Mouse (Mus musculus) stomach, embryonic 14.5 days (tissue): ENCODE data around the gene Zbtb45. TPM values are rescaled to one million over a fixed set of nuclear protein-coding genes. Genes with fewer than 3 reads are reported as not detected.

Experiments used
- ATAC-seq: fragments of 200-750 bp; cut with Nextera tagmentation; 2 replicates; pipeline ENCODE4 v1.8.0; 2017; ENCODE audit warnings: low read depth, moderate TSS enrichment; ENCODE audit not compliant: insufficient number of reproducible peaks, insufficient read depth, low FRiP score
- H3K27ac ChIP-seq: fragments of 300-500 bp; sonication (generic); 2 replicates; pipeline ENCODE4 v1.5.1; 2014; ENCODE audit warnings: mild to moderate bottlenecking, low read length, moderate library complexity, mixed read lengths
- H3K27me3 ChIP-seq: fragments of 300-500 bp; sonication (generic); 2 replicates; pipeline ENCODE4 v1.6.1; 2014; ENCODE audit warnings: low read length, control low read depth, mixed read lengths; ENCODE audit not compliant: control insufficient read depth, insufficient read depth
- H3K36me3 ChIP-seq: fragments of 300-500 bp; sonication (generic); 2 replicates; pipeline ENCODE4 v1.6.1; 2014; ENCODE audit warnings: mild to moderate bottlenecking, control low read depth, low read length, moderate library complexity, mixed read lengths; ENCODE audit not compliant: control insufficient read depth, insufficient read depth
- H3K4me1 ChIP-seq: fragments of 300-500 bp; sonication (generic); 2 replicates; pipeline ENCODE4 v1.6.1; 2014; ENCODE audit warnings: low read length, control low read depth, mixed read lengths; ENCODE audit not compliant: control insufficient read depth, insufficient read depth
- H3K4me2 ChIP-seq: fragments of 300-500 bp; sonication (generic); replicated peaks from 2 replicates; pipeline ENCODE4 v1.6.1; 2014; ENCODE audit warnings: low read depth, low read length, control low read depth
- H3K4me3 ChIP-seq: fragments of 300-500 bp; sonication (generic); 2 replicates; pipeline ENCODE4 v1.5.1; 2014; ENCODE audit warnings: low read depth, low read length, control low read depth
- H3K9ac ChIP-seq: fragments of 300-500 bp; sonication (generic); replicated peaks from 2 replicates; pipeline ENCODE4 v1.6.1; 2014; ENCODE audit warnings: low read depth, mild to moderate bottlenecking, control low read depth, low read length, moderate library complexity, mixed read lengths
- H3K9me3 ChIP-seq: fragments of 300-500 bp; sonication (generic); 2 replicates; pipeline ENCODE4 v1.6.1; 2016; ENCODE audit warnings: low read depth, low read length, control low read depth; ENCODE audit not compliant: control insufficient read depth
- WGBS: fragments of 180-500 bp; shearing (Covaris S2); extraction: QIAGEN DNeasy Blood & Tissue Kit; methylation state at CpG from one replicate; pipeline ENCODE4 v1.1.7; 2014; 5-methylcytosine and 5-hydroxymethylcytosine counted together
- polyA plus RNA-seq: library from polyadenylated mRNA; unstranded; fragments of >200 nt; fragmentation: Nextera tagmentation; extraction: Ambion mirVana; gene quantifications from 2 replicates; pipeline ENCODE4 v1.2.1, GENCODE M21; 2014

Zbtb45 gene
- polyA plus RNA-seq, 1 experiment from 2014 or later = 21.3 TPM

GRCm38 (mm10) chr7:12997230-12997629 lies 12.6 kb downstream of the Zbtb45 start:
- Histone ChIP-seq H3K4me1 (no peaks in the 10 kb centered on the region), H3K4me2 (no peak overlapping the region), H3K9me3 (no peaks in the 10 kb centered on the region), H3K27ac (no peak overlapping the region), H3K27me3 (no peaks in the 10 kb centered on the region), H3K4me3 (no peak overlapping the region), H3K36me3 (no peaks in the 10 kb centered on the region), H3K9ac (no peak overlapping the region)
- no peak for ATAC-seq
- 72% methylated on average over 5 of the region's 5 CpGs for WGBS

- ATAC-seq = no peak
- no peak overlapping the region for H3K27ac ChIP-seq
- H3K27me3 ChIP-seq = no peaks in the 10 kb centered on the region
- H3K36me3 ChIP-seq = no peaks in the 10 kb centered on the region
- H3K9me3 ChIP-seq = no peaks in the 10 kb centered on the region
- no peak overlapping the region for H3K4me2 ChIP-seq
- H3K4me1 ChIP-seq = no peaks in the 10 kb centered on the region
- no peak overlapping the region for H3K4me3 ChIP-seq
- H3K9ac ChIP-seq = no peak overlapping the region
Observed at GRCm38 (mm10) chr7:12995862-12996261, 14.0 kb downstream of the Zbtb45 start.

- Histone ChIP-seq H3K9me3 (no peaks in the 10 kb centered on the region), H3K4me2 (no peak overlapping the region), H3K4me1 (no peaks in the 10 kb centered on the region), H3K4me3 (no peak overlapping the region), H3K27ac (no peak overlapping the region), H3K27me3 (no peaks in the 10 kb centered on the region), H3K9ac (no peak overlapping the region), H3K36me3 (no peaks in the 10 kb centered on the region)
- 86% methylated on average over 10 of the region's 10 CpGs for WGBS
- ATAC-seq = no peak
Observed at GRCm38 (mm10) chr7:12993148-12993547, 16.7 kb downstream of the Zbtb45 start.

- H3K4me2 ChIP-seq = no peak overlapping the region
- H3K36me3 ChIP-seq = no peaks in the 10 kb centered on the region
- H3K27me3 ChIP-seq = no peaks in the 10 kb centered on the region
- no peaks in the 10 kb centered on the region for H3K9me3 ChIP-seq
- no peak overlapping the region for H3K27ac ChIP-seq
- H3K9ac ChIP-seq = no peak overlapping the region
- no peaks in the 10 kb centered on the region for H3K4me1 ChIP-seq
- no peak overlapping the region for H3K4me3 ChIP-seq
- ATAC-seq = no peak
- WGBS = 4% methylated on average over 3 of the region's 3 CpGs
Observed at GRCm38 (mm10) chr7:12992222-12992621, 17.6 kb downstream of the Zbtb45 start.

- ATAC-seq = no peak
- H3K9ac ChIP-seq = no peak overlapping the region
- no peak overlapping the region for H3K4me3 ChIP-seq
- H3K27me3 ChIP-seq = no peaks in the 10 kb centered on the region
- no peaks in the 10 kb centered on the region for H3K36me3 ChIP-seq
- H3K27ac ChIP-seq = no peak overlapping the region
- H3K4me1 ChIP-seq = no peaks in the 10 kb centered on the region
- 73% methylated on average over 8 of the region's 8 CpGs for WGBS
- no peaks in the 10 kb centered on the region for H3K9me3 ChIP-seq
- no peak overlapping the region for H3K4me2 ChIP-seq
Observed at GRCm38 (mm10) chr7:12987409-12988189, 22.2 kb downstream of the Zbtb45 start.

GRCm38 (mm10) chr7:12986906-12987305 lies 22.9 kb downstream of the Zbtb45 start:
- H3K36me3 ChIP-seq = no peaks in the 10 kb centered on the region
- ATAC-seq = no peak
- H3K9ac ChIP-seq = no peak overlapping the region
- H3K4me2 ChIP-seq = no peak overlapping the region
- no peaks in the 10 kb centered on the region for H3K9me3 ChIP-seq
- no peaks in the 10 kb centered on the region for H3K27me3 ChIP-seq
- H3K4me1 ChIP-seq = no peaks in the 10 kb centered on the region
- H3K4me3 ChIP-seq = no peak overlapping the region
- no peak overlapping the region for H3K27ac ChIP-seq
- 81% methylated on average over 8 of the region's 8 CpGs for WGBS

- Histone ChIP-seq H3K9me3 (no peaks in the 10 kb centered on the region), H3K9ac (no peak overlapping the region), H3K4me3 (no peak overlapping the region), H3K4me1 (no peaks in the 10 kb centered on the region), H3K27me3 (no peaks in the 10 kb centered on the region), H3K4me2 (no peak overlapping the region), H3K36me3 (no peaks in the 10 kb centered on the region), H3K27ac (no peak overlapping the region)
- 78% methylated on average over 1 of the region's 1 CpGs for WGBS
- ATAC-seq = no peak
Observed at GRCm38 (mm10) chr7:12985724-12986123, 24.1 kb downstream of the Zbtb45 start.

- Histone ChIP-seq H3K4me1 (no peaks in the 10 kb centered on the region), H3K9me3 (no peaks in the 10 kb centered on the region), H3K4me2 (no peak overlapping the region), H3K27ac (no peak overlapping the region), H3K9ac (no peak overlapping the region), H3K36me3 (no peaks in the 10 kb centered on the region), H3K4me3 (no peak overlapping the region), H3K27me3 (no peaks in the 10 kb centered on the region)
- ATAC-seq = no peak
- WGBS = 79% methylated on average over 7 of the region's 7 CpGs
Observed at GRCm38 (mm10) chr7:12980291-12980690, 29.5 kb downstream of the Zbtb45 start.

- ATAC-seq = no peak
- H3K4me1 ChIP-seq = no peaks in the 10 kb centered on the region
- H3K9me3 ChIP-seq = no peaks in the 10 kb centered on the region
- H3K27ac ChIP-seq = no peak overlapping the region
- H3K27me3 ChIP-seq = no peaks in the 10 kb centered on the region
- H3K9ac ChIP-seq = no peak overlapping the region
- H3K4me3 ChIP-seq = no peak overlapping the region
- H3K4me2 ChIP-seq = no peak overlapping the region
- WGBS = 71% methylated on average over 6 of the region's 6 CpGs
- H3K36me3 ChIP-seq = no peaks in the 10 kb centered on the region
Observed at GRCm38 (mm10) chr7:12979776-12980175, 30.1 kb downstream of the Zbtb45 start.
